Mouse (Mus musculus): Measurements from ENCODE around the gene Parn. TPM values are rescaled to one million over a fixed set of nuclear protein-coding genes. Genes with fewer than 3 reads are reported as not detected.
"Not testable (repeated sequence)": the region's sequence is repeated elsewhere in the genome, so short reads cannot be mapped to it uniquely, and the experiment has no call there.

The Parn gene
- polyA plus RNA-seq, 1 experiment, result not detected

GRCm38 (mm10) chr16:13640064-13640463, 27.9 kb downstream of the Parn start:
- Histone ChIP-seq H3K4me3 (ENCODE audit: insufficient read depth, low read depth, low read length) (no peak overlapping the region), H3K4me1 (ENCODE audit: control insufficient read depth, insufficient read depth, low read length) (no peaks in the 10 kb centered on the region), H3K27ac (ENCODE audit: insufficient read depth, low read depth, low read length) (no peak overlapping the region)
- TF ChIP-seq POLR2A (IDR thresholded peaks at IDR 0.05; ENCODE audit: insufficient read depth, low read depth, low read length), result no peak
- no peak for TF ChIP-seq CTCF (IDR thresholded peaks at IDR 0.05; ENCODE audit: insufficient read depth, low read depth, low read length)
- WGBS, result 86% methylated on average over 7 of the region's 7 CpGs

DNA sequence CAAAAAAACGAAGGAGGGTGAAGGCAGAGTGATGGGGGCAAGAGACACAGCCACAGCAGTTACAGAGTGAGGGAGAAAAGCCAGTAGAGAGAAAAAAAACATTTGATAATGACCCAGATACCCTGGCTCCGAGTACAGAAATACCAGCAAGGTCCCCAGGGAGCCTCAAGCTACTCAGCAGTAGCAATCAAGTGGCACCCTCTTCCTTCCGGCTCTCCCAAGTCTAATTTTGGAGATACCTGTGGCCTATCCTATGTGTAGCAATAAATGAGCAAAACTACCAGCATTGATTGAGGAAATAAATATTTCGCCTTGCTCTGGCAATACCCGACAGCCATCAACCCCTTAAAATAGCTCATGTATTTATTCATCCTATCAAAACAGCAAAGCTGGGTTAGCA, 28.5 kb downstream of the Parn start:
- H3K27ac ChIP-seq (ENCODE audit: insufficient read depth, low read depth, low read length), result no peak overlapping the region
- 86% methylated on average over 5 of the region's 5 CpGs for WGBS
- no peak overlapping the region for H3K4me3 ChIP-seq (ENCODE audit: insufficient read depth, low read depth, low read length)
- TF ChIP-seq CTCF (IDR thresholded peaks at IDR 0.05; ENCODE audit: insufficient read depth, low read depth, low read length), result no peak
- TF ChIP-seq POLR2A (IDR thresholded peaks at IDR 0.05; ENCODE audit: insufficient read depth, low read depth, low read length), result no peak
- H3K4me1 ChIP-seq (ENCODE audit: control insufficient read depth, insufficient read depth, low read length), result no peaks in the 10 kb centered on the region

DNA sequence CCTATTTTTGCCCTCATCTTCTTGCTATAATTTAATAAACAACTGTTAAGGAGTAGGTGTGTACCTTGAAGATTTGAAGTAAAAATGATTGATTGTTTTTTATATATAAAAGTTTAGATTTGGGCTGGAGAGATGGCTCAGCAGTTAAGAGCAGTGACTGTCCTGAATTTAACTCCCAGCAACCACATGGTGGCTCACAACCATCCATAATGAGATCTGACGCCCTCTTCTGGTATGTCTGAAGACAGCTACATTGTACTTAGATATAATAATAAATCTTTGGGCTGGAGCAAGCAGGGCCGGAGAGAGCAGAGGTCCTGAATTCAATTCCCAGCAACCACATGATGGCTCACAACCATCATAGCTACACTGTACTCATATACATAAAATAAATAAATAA, 29.8 kb downstream of the Parn start:
- not testable (repeated sequence) for H3K4me1 ChIP-seq (ENCODE audit: control insufficient read depth, insufficient read depth, low read length); H3K27ac ChIP-seq (ENCODE audit: insufficient read depth, low read depth, low read length); H3K4me3 ChIP-seq (ENCODE audit: insufficient read depth, low read depth, low read length)
- WGBS, result 63% methylated on average over 2 of the region's 2 CpGs

- Histone ChIP-seq H3K4me3 (ENCODE audit: insufficient read depth, low read depth, low read length) (no peak overlapping the region), H3K27ac (ENCODE audit: insufficient read depth, low read depth, low read length) (no peak overlapping the region), H3K4me1 (ENCODE audit: control insufficient read depth, insufficient read depth, low read length) (no peaks in the 10 kb centered on the region)
- WGBS, result 45% methylated on average over 5 of the region's 5 CpGs
- TF ChIP-seq POLR2A (IDR thresholded peaks at IDR 0.05; ENCODE audit: insufficient read depth, low read depth, low read length), result no peak
- no peak for TF ChIP-seq CTCF (IDR thresholded peaks at IDR 0.05; ENCODE audit: insufficient read depth, low read depth, low read length)
Measured at GRCm38 (mm10) chr16:13628345-13628744, 39.6 kb downstream of the Parn start.

DNA sequence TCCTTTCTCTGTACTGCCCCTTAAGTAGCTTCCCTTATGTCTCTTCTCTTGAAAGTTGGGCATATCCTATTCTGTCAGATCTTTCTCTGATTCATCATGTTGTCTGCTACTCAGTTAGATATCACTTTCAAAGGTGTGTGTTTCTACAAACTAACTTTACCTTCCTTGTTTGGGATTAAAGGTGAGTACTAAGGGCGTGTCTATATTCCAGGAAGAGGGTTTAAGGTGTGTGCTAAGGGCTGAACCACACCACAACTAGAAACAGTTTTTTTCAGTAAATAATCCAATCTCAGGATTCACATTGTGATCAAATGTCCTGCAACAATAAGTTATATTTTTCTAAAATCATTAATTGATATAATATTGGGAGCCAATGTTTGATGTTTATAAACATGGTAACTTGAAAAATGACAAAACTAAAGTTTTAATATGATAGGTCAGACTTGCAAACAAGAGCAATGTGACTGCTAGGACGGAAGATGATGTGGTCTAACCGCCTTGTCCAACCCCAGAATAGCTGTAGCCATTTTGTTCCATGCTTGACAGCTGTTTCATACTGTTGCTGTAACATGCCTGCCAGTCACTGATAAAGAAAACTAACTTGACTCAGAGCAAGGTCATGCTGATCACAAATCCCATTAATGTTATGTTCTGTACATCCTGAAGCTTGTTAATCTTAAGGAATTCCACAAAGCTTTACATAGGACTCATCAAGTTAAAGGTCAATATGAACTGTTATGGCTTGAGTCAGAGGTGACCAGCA, 46.0 kb downstream of the Parn start:
- TF ChIP-seq CTCF (IDR thresholded peaks at IDR 0.05; ENCODE audit: insufficient read depth, low read depth, low read length) (no peak), POLR2A (IDR thresholded peaks at IDR 0.05; ENCODE audit: insufficient read depth, low read depth, low read length) (no peak)
- WGBS, result 97% methylated on average over 3 of the region's 3 CpGs
- Histone ChIP-seq H3K4me3 (ENCODE audit: insufficient read depth, low read depth, low read length) (no peak overlapping the region), H3K4me1 (ENCODE audit: control insufficient read depth, insufficient read depth, low read length) (no peaks in the 10 kb centered on the region), H3K27ac (ENCODE audit: insufficient read depth, low read depth, low read length) (no peak overlapping the region)

- no peaks in the 10 kb centered on the region for H3K4me1 ChIP-seq (ENCODE audit: control insufficient read depth, insufficient read depth, low read length)
- TF ChIP-seq CTCF (IDR thresholded peaks at IDR 0.05; ENCODE audit: insufficient read depth, low read depth, low read length), result no peak
- TF ChIP-seq POLR2A (IDR thresholded peaks at IDR 0.05; ENCODE audit: insufficient read depth, low read depth, low read length), result no peak
- H3K27ac ChIP-seq (ENCODE audit: insufficient read depth, low read depth, low read length), result no peak overlapping the region
- no peak overlapping the region for H3K4me3 ChIP-seq (ENCODE audit: insufficient read depth, low read depth, low read length)
- 98% methylated on average over 3 of the region's 3 CpGs for WGBS
Measured at GRCm38 (mm10) chr16:13620194-13620593, 47.8 kb downstream of the Parn start.

DNA sequence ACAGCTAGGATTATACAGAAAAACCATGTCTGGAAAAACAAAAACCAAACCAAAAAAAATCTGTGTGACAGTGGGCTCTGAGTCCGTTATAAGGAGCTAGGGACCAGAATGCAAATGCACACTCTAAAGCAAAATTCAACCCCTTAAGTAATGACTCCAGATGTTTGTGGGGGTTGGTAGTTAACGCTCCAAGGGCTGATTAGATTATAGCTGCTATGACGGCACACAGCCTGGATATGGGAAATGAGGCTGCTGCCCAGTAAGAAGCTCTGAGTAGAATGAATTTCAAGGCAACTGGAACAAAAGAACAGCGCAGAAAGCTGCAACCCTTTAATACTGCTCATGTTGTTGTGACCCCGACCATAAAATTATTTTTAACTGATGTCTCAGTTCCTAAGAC, 52.7 kb downstream of the Parn start:
- Histone ChIP-seq H3K4me3 (ENCODE audit: insufficient read depth, low read depth, low read length) (no peak overlapping the region), H3K4me1 (ENCODE audit: control insufficient read depth, insufficient read depth, low read length) (no peaks in the 10 kb centered on the region), H3K27ac (ENCODE audit: insufficient read depth, low read depth, low read length) (no peak overlapping the region)
- TF ChIP-seq POLR2A (IDR thresholded peaks at IDR 0.05; ENCODE audit: insufficient read depth, low read depth, low read length) (no peak), CTCF (IDR thresholded peaks at IDR 0.05; ENCODE audit: insufficient read depth, low read depth, low read length) (no peak)
- WGBS, result 71% methylated on average over 5 of the region's 5 CpGs

GRCm38 (mm10) chr16:13612571-13612970, 55.4 kb downstream of the Parn start:
- no peak overlapping the region for H3K4me3 ChIP-seq (ENCODE audit: insufficient read depth, low read depth, low read length)
- TF ChIP-seq POLR2A (IDR thresholded peaks at IDR 0.05; ENCODE audit: insufficient read depth, low read depth, low read length) (no peak), CTCF (IDR thresholded peaks at IDR 0.05; ENCODE audit: insufficient read depth, low read depth, low read length) (no peak)
- H3K4me1 ChIP-seq (ENCODE audit: control insufficient read depth, insufficient read depth, low read length), result no peaks in the 10 kb centered on the region; the same call in 1 of the 2 replicates
- H3K27ac ChIP-seq (ENCODE audit: insufficient read depth, low read depth, low read length), result no peak overlapping the region
- 94% methylated on average over 5 of the region's 5 CpGs for WGBS

- Histone ChIP-seq H3K4me3 (ENCODE audit: insufficient read depth, low read depth, low read length) (no peak overlapping the region), H3K4me1 (ENCODE audit: control insufficient read depth, insufficient read depth, low read length) (no peaks in the 10 kb centered on the region; the same call in 1 of the 2 replicates), H3K27ac (ENCODE audit: insufficient read depth, low read depth, low read length) (no peak overlapping the region)
- 76% methylated on average over 6 of the region's 6 CpGs for WGBS
- no peak for TF ChIP-seq POLR2A (IDR thresholded peaks at IDR 0.05; ENCODE audit: insufficient read depth, low read depth, low read length)
- no peak for TF ChIP-seq CTCF (IDR thresholded peaks at IDR 0.05; ENCODE audit: insufficient read depth, low read depth, low read length)
Measured at GRCm38 (mm10) chr16:13612058-13612457, 55.9 kb downstream of the Parn start.

DNA sequence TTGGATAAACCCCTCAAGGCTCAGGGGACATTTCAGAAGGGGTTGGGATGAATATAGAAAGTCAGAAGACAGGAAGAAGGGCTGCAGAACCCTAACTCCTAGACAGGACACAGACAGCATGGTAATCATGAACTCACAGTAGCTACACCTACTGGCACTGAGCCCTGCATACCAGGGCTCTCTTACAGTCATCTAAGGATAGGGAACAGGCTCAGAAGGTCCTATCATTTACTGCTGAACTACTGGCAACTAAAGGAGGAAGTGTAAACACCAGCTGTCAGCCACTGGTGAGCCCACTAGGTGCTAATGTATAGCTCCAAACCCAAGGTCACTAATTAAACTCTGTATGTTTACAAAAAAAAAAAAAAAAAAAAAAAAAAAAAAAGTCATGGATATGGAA, 56.6 kb downstream of the Parn start:
- H3K4me1 ChIP-seq (ENCODE audit: control insufficient read depth, insufficient read depth, low read length), result no peaks in the 10 kb centered on the region; the same call in 1 of the 2 replicates
- no peak overlapping the region for H3K4me3 ChIP-seq (ENCODE audit: insufficient read depth, low read depth, low read length)
- TF ChIP-seq CTCF (IDR thresholded peaks at IDR 0.05; ENCODE audit: insufficient read depth, low read depth, low read length), result no peak
- TF ChIP-seq POLR2A (IDR thresholded peaks at IDR 0.05; ENCODE audit: insufficient read depth, low read depth, low read length), result no peak

More for the DNA sequence above, 56.6 kb downstream of the Parn start:
- no peak overlapping the region for H3K27ac ChIP-seq (ENCODE audit: insufficient read depth, low read depth, low read length)

All from olfactory bulb, adult 2 months (tissue).